Mouse (Mus musculus): ENCODE results near the gene Mxra7. TPM values are rescaled to one million over a fixed set of nuclear protein-coding genes. Genes with fewer than 3 reads are reported as not detected.
A peak's percentile ranks its signal among the peaks of the same experiment; 100 is the strongest.
"Not testable (repeated sequence)": the region's sequence is repeated elsewhere in the genome, so short reads cannot be mapped to it uniquely, and the experiment has no call there.

Gene Mxra7
- polyA plus RNA-seq, 1 experiment from 2014 or later, result 2.5 TPM

- DNase-seq (peak; percentile 92), ATAC-seq (ENCODE audit: low read depth) (peak; percentile 84)
- Histone ChIP-seq H3K4me2 (peak within 1 kb of the TSS; percentile 90), H3K4me3 (replicated peaks) (peak within 1 kb of the TSS; percentile 98), H3K9ac (peak within 1 kb of the TSS; percentile 99), H3K27me3 (no peaks in the 10 kb centered on the region), H3K27ac (peak within 1 kb of the TSS; percentile 98), H3K36me3 (peaks cover 40% of the 10 kb centered on the region), H3K9me3 (replicated peaks) (no peaks in the 10 kb centered on the region), H3K4me1 (replicated peaks) (peaks cover 51% of the 10 kb centered on the region)
- WGBS (ENCODE audit: insufficient replicate concordance), result under 1% methylated on average over 73 of the region's 74 CpGs
These were observed 25.2 kb upstream of the Mxra7 start, which contains the start of gene Srsf2 for GRCm38 (mm10) chr11:116852891-116853511. Gene Srsf2 (minus strand): TSS chr11:116853094.

GRCm38 (mm10) chr11:116852291-116852890, 24.5 kb upstream of the Mxra7 start, which contains the start of gene Mfsd11:
Gene Mfsd11 (plus strand): TSS chr11:116852440.
- Histone ChIP-seq H3K36me3 (peaks cover 46% of the 10 kb centered on the region), H3K4me3 (replicated peaks) (peak within 1 kb of the TSS; percentile 98), H3K9me3 (replicated peaks) (no peaks in the 10 kb centered on the region), H3K4me1 (replicated peaks) (peaks cover 57% of the 10 kb centered on the region), H3K27ac (peak within 1 kb of the TSS; percentile 98), H3K9ac (peak within 1 kb of the TSS; percentile 99), H3K27me3 (no peaks in the 10 kb centered on the region), H3K4me2 (peak within 1 kb of the TSS; percentile 90)
- whole genome bisulfite sequencing (ENCODE audit: insufficient replicate concordance), result 0% methylated on average over 88 of the region's 91 CpGs
- ATAC-seq (ENCODE audit: low read depth), result peak; percentile 62
- DNase-seq, result peak; percentile 77

GRCm38 (mm10) chr11:116851576-116852290, 23.9 kb upstream of the Mxra7 start:
- H3K27ac ChIP-seq, result peak overlapping the region; percentile 98
- peak overlapping the region; percentile 90 for H3K4me2 ChIP-seq
- H3K4me1 ChIP-seq (replicated peaks), result peaks cover 57% of the 10 kb centered on the region
- H3K4me3 ChIP-seq (replicated peaks), result peak overlapping the region; percentile 98
- ATAC-seq (ENCODE audit: low read depth) (no peak), DNase-seq (no peak)
- H3K9ac ChIP-seq, result peak overlapping the region; percentile 99
- no peaks in the 10 kb centered on the region for H3K27me3 ChIP-seq
- peaks cover 52% of the 10 kb centered on the region for H3K36me3 ChIP-seq
- no peaks in the 10 kb centered on the region for H3K9me3 ChIP-seq (replicated peaks)
- WGBS (ENCODE audit: insufficient replicate concordance), result under 1% methylated on average over 29 of the region's 29 CpGs

GRCm38 (mm10) chr11:116850833-116851477, 23.1 kb upstream of the Mxra7 start:
- H3K4me2 ChIP-seq, result peak overlapping the region; percentile 90
- H3K36me3 ChIP-seq, result peaks cover 60% of the 10 kb centered on the region
- ATAC-seq (ENCODE audit: low read depth) (no peak), DNase-seq (no peak)
- no peaks in the 10 kb centered on the region for H3K9me3 ChIP-seq (replicated peaks)
- peak overlapping the region; percentile 99 for H3K9ac ChIP-seq
- peak overlapping the region; percentile 98 for H3K4me3 ChIP-seq (replicated peaks)
- H3K27me3 ChIP-seq, result no peaks in the 10 kb centered on the region
- WGBS (ENCODE audit: insufficient replicate concordance), result 20% methylated on average over 6 of the region's 6 CpGs
- peaks cover 62% of the 10 kb centered on the region for H3K4me1 ChIP-seq (replicated peaks)
- peak overlapping the region; percentile 98 for H3K27ac ChIP-seq

GRCm38 (mm10) chr11:116850085-116850484, 22.2 kb upstream of the Mxra7 start:
- ATAC-seq (ENCODE audit: low read depth) (no peak), DNase-seq (no peak)
- Histone ChIP-seq H3K9ac (peak overlapping the region; percentile 99), H3K36me3 (peaks cover 65% of the 10 kb centered on the region), H3K4me2 (peak overlapping the region; percentile 90), H3K27me3 (no peaks in the 10 kb centered on the region), H3K9me3 (replicated peaks) (no peaks in the 10 kb centered on the region), H3K27ac (peak overlapping the region; percentile 66), H3K4me1 (replicated peaks) (peaks cover 64% of the 10 kb centered on the region), H3K4me3 (replicated peaks) (peak overlapping the region; percentile 98)
- 21% methylated on average over 4 of the region's 4 CpGs for WGBS (ENCODE audit: insufficient replicate concordance)

GRCm38 (mm10) chr11:116849587-116849986, 21.7 kb upstream of the Mxra7 start:
- peaks cover 63% of the 10 kb centered on the region for H3K4me1 ChIP-seq (replicated peaks)
- H3K4me3 ChIP-seq (replicated peaks), result peak overlapping the region; percentile 28; the same call in 1 of the 2 replicates
- H3K9ac ChIP-seq, result peak overlapping the region; percentile 55; the same call in 1 of the 2 replicates
- H3K9me3 ChIP-seq (replicated peaks), result no peaks in the 10 kb centered on the region
- H3K36me3 ChIP-seq, result peaks cover 65% of the 10 kb centered on the region
- 0 out of 2 replicates have a peak overlapping the region, but pooled peaks have one; percentile 28 for H3K4me2 ChIP-seq
- DNase-seq, result no peak
- no peak for ATAC-seq (ENCODE audit: low read depth)
- no peaks in the 10 kb centered on the region for H3K27me3 ChIP-seq
- peak overlapping the region; percentile 23; the same call in 1 of the 2 replicates for H3K27ac ChIP-seq

GRCm38 (mm10) chr11:116848877-116849178, 21.0 kb upstream of the Mxra7 start:
- DNase-seq; H3K27me3 ChIP-seq; H3K9me3 ChIP-seq (replicated peaks); ATAC-seq (ENCODE audit: low read depth): not testable (repeated sequence)
- Histone ChIP-seq H3K4me1 (replicated peaks) (peaks cover 64% of the 10 kb centered on the region), H3K4me2 (0 out of 2 replicates have a peak overlapping the region, but pooled peaks have one; percentile 28), H3K27ac (peak overlapping the region; percentile 9; the same call in 1 of the 2 replicates), H3K36me3 (peaks cover 65% of the 10 kb centered on the region), H3K4me3 (replicated peaks) (peak overlapping the region; percentile 10; the same call in 1 of the 2 replicates), H3K9ac (peak overlapping the region; percentile 43)
- 58% methylated on average over 2 of the region's 2 CpGs for WGBS (ENCODE audit: insufficient replicate concordance)

GRCm38 (mm10) chr11:116848086-116848876, 20.4 kb upstream of the Mxra7 start:
- DNase-seq, result no peak
- H3K36me3 ChIP-seq, result peaks cover 65% of the 10 kb centered on the region
- no peaks in the 10 kb centered on the region for H3K27me3 ChIP-seq
- peak overlapping the region; percentile 9 for H3K27ac ChIP-seq
- H3K9ac ChIP-seq, result peak overlapping the region; percentile 43
- no peaks in the 10 kb centered on the region for H3K9me3 ChIP-seq (replicated peaks)
- 67% methylated on average over 5 of the region's 5 CpGs for WGBS (ENCODE audit: insufficient replicate concordance)
- 0 out of 2 replicates have a peak overlapping the region, but pooled peaks have one; percentile 10 for H3K4me2 ChIP-seq
- H3K4me3 ChIP-seq (replicated peaks), result peak overlapping the region; percentile 10; the same call in 1 of the 2 replicates
- H3K4me1 ChIP-seq (replicated peaks), result peaks cover 65% of the 10 kb centered on the region
- no peak for ATAC-seq (ENCODE audit: low read depth)

- Histone ChIP-seq H3K27me3 (no peaks in the 10 kb centered on the region), H3K4me2 (no peak overlapping the region), H3K4me1 (replicated peaks) (peaks cover 65% of the 10 kb centered on the region), H3K36me3 (peaks cover 65% of the 10 kb centered on the region), H3K9me3 (replicated peaks) (no peaks in the 10 kb centered on the region), H3K9ac (peak overlapping the region; percentile 43; the same call in 1 of the 2 replicates), H3K27ac (peak overlapping the region; percentile 9), H3K4me3 (replicated peaks) (no peak overlapping the region; the same call in 1 of the 2 replicates)
- DNase-seq (no peak), ATAC-seq (ENCODE audit: low read depth) (no peak)
- WGBS (ENCODE audit: insufficient replicate concordance), result 88% methylated on average over 3 of the region's 3 CpGs
These were observed 19.6 kb upstream of the Mxra7 start for GRCm38 (mm10) chr11:116847187-116848085.

Measured in liver, embryonic 13.5 days (tissue).